Mouse (Mus musculus): ENCODE results near the gene Abi2. TPM values are rescaled to one million over a fixed set of nuclear protein-coding genes. Genes with fewer than 3 reads are reported as not detected.
A peak's percentile ranks its signal among the peaks of the same experiment; 100 is the strongest.

Gene Abi2
- total RNA-seq, 1 experiment from 2014 or later = 8.9 TPM

DNA sequence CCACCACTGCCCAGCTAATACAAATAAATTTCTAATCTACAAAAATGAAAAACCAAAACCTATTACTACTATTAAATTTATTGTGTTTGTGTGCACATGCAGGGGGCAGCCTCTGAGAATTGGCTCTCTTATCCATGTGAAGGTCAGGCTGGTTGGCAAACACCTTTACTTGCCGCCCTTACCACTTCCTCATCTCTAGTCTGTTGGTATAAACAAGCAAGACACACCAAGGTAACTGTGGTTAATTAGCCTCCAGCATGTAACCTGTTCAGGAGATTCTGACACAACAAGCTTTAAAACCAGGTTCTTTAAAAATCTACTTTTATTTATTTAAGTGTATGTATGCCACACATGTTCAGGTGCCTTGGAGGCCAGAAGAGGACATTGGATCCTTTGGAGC lies 73.5 kb downstream of the Abi2 start:
- no peak for ATAC-seq (replicated peaks; ENCODE audit: insufficient number of reproducible peaks, low FRiP score, low TSS enrichment, poor library complexity, severe bottlenecking)

DNA sequence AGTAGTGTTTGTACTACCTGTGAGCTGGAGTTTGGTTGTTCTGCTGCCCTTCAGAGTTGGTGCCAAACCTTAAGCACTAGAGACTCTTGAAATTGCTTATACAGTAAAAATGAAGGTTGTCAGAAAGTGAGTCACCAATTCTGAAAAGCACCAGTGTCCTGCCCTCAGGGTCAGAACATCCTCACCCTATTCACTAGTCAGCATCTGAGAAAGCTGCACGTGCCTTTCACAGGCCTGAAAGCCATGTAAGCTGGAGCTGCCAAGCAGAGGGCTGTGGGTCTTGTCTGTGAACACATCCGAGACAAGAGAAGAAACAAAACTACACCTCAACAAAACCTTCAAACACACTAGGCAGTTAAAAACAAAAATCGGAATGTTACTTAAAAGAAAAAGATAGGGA lies 76.2 kb downstream of the Abi2 start:
- no peak for ATAC-seq (replicated peaks; ENCODE audit: insufficient number of reproducible peaks, low FRiP score, low TSS enrichment, poor library complexity, severe bottlenecking)

DNA sequence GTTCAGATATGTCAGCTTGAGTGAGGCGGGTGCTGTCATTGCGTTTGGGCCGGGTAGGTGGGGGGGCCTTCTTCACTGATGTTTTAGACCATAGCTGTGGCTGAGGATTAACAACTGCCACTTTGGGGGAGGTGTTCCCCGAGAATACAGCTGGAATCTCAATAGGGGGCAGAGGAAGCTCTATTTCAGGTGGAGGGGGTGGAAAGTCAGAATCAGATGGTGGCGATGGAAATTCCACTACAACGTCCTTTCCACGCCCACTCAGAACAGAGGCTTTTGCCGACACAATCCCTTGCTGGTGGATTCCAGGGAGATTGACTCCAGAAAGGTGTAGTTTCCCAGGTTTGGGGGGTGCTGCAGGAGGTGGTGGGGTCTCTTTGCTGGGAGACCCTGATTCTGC lies 79.2 kb downstream of the Abi2 start:
- ATAC-seq (replicated peaks; ENCODE audit: insufficient number of reproducible peaks, low FRiP score, low TSS enrichment, poor library complexity, severe bottlenecking) = no peak

DNA sequence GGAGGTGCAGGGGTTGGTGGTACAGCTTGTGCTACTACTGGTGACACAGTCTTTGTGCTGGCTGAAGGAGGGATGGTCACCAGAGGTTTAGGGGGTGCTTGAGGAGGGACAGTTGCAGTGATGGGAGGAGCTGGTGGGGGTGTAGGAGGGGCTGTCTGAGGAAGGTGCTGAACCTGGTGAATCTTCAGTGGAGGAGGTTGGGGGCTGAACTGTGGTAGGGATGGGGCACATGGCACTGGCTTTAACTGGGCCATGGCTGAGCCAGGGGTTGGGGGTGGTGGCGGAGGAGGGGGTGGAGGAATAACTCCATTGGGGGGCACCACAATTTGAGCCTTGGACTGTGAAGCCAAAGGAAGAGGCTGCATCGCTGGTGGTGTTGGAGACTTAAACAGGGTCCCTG lies 80.2 kb downstream of the Abi2 start:
- 0 out of 2 replicates have a peak, but pooled peaks have one; percentile 17 for ATAC-seq (replicated peaks; ENCODE audit: insufficient number of reproducible peaks, low FRiP score, low TSS enrichment, poor library complexity, severe bottlenecking)

DNA sequence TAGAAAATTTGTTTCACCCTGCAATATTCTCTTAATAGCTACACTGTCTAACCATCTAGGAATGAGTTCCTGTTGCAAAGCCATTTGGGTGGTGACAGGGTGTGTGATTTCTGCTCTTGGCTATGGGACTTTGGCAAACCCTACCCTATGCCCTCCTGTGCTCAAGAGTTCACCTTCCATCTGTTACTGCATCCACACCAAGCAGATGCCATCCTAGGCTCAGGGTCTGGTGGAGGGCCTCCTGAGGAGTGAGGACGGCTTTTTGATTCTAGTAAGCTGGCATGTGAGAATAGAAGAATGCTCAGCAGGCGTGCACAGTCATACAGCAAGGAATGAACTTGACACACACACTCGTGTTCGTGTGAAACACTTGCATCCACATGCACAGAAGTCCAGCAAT lies 81.1 kb downstream of the Abi2 start:
- no peak for ATAC-seq (replicated peaks; ENCODE audit: insufficient number of reproducible peaks, low FRiP score, low TSS enrichment, poor library complexity, severe bottlenecking)

DNA sequence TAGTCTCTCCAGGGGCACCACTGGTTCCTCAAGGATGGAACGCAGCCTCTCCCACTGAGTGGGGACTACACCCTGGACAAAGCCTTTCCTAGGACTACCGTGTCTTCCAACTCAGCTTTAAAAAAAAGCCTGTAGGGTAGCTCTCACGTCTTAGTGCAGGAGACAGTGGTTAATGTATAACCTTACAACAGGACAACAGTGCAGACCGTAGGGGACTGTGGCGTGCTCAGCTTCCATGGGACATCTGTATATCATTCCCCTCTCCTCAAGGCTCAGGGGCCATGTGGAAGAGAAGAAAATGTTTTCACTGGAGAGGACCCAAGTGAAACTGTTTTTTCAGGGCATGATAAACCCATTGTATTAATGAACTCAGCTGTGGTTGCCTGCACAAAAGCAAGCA lies 83.0 kb downstream of the Abi2 start:
- ATAC-seq (replicated peaks; ENCODE audit: insufficient number of reproducible peaks, low FRiP score, low TSS enrichment, poor library complexity, severe bottlenecking) = no peak

DNA sequence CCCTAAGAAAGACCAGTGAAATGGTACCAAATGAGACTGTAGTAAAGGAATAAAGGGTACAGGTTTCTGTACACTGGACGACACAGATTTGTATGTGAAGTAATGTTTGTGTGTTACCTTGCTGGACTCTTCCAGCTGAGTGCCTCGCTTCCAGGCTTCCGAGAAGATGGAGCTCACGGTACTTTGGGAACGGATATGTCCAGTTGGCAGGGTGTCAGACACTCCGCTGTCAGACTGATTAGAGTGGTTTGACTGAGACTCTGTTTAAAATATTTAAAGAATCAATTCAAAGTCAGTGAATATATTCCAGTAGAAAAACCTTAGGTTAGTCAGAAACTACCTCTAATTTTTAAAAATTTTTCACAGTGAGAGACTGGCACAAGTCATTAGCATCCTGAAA lies 84.0 kb downstream of the Abi2 start:
- ATAC-seq (replicated peaks; ENCODE audit: insufficient number of reproducible peaks, low FRiP score, low TSS enrichment, poor library complexity, severe bottlenecking) = no peak

DNA sequence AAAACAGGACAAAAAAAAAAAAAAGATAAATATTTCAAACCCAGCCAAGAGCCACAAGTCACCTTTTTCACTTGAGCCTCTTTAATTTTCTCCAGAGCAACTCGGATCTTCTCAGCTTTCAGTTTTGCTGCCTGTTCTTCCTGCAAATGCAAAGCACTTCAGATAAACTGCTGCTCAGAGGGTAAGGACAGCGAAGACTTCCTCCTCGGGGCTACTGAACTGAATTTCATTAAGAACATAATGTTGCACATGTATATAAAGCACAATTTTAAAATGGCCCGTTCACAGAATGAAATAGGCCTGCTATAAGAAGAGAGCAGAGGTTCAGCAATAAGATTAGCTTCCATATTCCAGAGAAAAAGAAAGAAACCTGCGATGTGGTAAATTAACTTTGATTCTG lies 94.0 kb downstream of the Abi2 start:
- no peak for ATAC-seq (replicated peaks; ENCODE audit: insufficient number of reproducible peaks, low FRiP score, low TSS enrichment, poor library complexity, severe bottlenecking)

DNA sequence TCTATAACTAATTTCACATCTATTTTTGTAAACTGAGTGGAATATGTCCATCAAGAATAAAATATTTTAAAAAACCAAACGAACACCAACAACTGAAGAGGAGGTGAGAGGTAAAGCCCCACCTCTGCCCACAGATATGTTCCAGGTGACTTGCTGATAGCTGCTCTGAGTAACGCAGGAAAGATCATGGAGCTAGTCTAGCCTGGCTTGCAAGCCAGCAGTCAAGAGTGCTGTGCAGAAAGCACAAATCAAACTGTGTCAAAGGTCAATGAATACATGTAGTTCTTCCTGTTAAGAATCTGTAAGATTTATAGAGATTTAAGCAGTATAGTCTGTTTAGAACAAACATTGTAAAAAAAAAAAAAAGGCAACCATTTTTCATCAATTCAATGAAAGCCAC lies 101.2 kb downstream of the Abi2 start:
- ATAC-seq (replicated peaks; ENCODE audit: insufficient number of reproducible peaks, low FRiP score, low TSS enrichment, poor library complexity, severe bottlenecking) = no peak

DNA sequence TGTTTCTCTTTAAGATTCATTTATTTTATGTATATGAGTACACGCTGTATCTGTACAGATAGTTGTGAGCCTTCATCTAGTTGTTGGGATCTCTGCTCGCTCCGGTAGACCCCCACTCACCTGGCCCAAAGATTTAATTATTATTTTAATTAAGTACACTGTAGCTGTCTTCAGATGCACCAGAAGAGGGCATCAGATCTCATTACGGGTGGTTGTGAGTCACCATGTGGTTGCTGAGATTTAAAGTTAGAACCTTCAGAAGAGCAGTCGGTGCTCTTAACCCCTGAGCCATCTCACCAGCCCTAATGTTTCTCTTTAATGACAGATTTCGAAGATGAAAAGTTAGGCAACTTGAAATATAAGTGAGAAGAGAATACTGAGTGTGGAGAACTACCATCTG lies 120.7 kb downstream of the Abi2 start:
- ATAC-seq (replicated peaks; ENCODE audit: insufficient number of reproducible peaks, low FRiP score, low TSS enrichment, poor library complexity, severe bottlenecking) = no peak

DNA sequence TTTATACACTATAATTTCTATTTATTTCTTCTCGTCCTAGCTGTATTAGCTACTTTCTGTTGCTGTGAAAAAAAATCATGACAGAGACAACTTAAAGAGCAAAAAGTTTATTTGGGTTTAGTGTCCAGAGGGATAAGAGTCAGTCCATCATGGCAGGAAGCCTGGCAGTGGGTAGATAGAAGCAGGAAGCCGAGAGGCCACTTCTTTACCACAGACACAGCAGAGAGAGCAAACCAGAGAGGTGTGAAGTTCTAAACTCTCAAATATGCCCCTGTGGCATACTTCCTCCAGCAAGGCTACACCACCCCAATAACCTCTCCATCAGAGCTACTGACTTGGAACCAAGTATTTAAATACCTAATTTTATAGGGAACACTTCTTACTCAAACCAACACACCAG lies 121.2 kb downstream of the Abi2 start:
- ATAC-seq (replicated peaks; ENCODE audit: insufficient number of reproducible peaks, low FRiP score, low TSS enrichment, poor library complexity, severe bottlenecking) = no peak

Other genes with a start within 250 kb of the Abi2 start
- gene Nbeal1, start 229.0 kb upstream of the Abi2 start, total RNA-seq (2017) = 10.3 to 30.8 TPM (median 16.8 TPM) in 3 replicates
- 18.9 to 22.0 TPM (median 20.6 TPM) in 3 replicates for gene Cyp20a1, start 66.3 kb upstream of the Abi2 start, total RNA-seq (2017)
- gene Raph1, start 157.5 kb downstream of the Abi2 start, total RNA-seq (2017) = 7.5 to 20.5 TPM (median 10.5 TPM) in 3 replicates

All from monocyte, adult 5-6 weeks (primary cell).